Mouse (Mus musculus): ENCODE results near the gene Cryaa. TPM values are rescaled to one million over a fixed set of nuclear protein-coding genes. Genes with fewer than 3 reads are reported as not detected.

Gene Cryaa
- polyA plus RNA-seq (2011; ENCODE audit: insufficient read length, low read depth, missing spikeins): not detected in 2 replicates

DNA sequence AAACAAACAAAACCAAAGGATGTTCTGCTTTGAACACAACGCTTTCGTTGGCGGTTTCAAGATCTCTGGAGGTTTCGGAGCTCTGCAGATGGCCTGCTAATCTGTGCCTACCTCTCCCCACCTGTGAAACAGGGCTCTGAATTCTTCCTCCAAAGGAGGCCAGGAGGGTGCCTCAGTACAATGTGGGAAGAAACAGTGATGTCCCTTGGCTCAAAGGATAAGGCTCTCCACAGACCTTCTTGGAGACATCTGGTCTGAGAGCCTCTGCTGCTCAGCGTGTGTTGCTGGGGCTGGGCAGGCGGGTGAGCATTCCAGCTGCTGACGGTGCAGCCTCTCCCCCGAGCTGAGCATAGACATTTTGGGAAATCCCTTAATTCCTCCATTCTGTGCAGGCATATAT is at the start of gene Cryaa:
TSS of gene Cryaa (plus strand) at position 301 of the 400 bp plus-strand sequence.
- TF ChIP-seq CTCF (IDR thresholded peaks at IDR 0.05; ENCODE audit: borderline replicate concordance, insufficient read depth, low read length): no peak
- TF ChIP-seq POLR2A (IDR thresholded peaks at IDR 0.05; ENCODE audit: low read depth, low read length): no peak
- no peak within 1 kb of the TSS for H3K27ac ChIP-seq (ENCODE audit: insufficient read depth, low read length)
- H3K4me3 ChIP-seq (ENCODE audit: insufficient read depth, low read length): no peak within 1 kb of the TSS
- no peaks in the 10 kb centered on the region for H3K4me1 ChIP-seq (ENCODE audit: control insufficient read depth, insufficient read depth, low read length)

DNA sequence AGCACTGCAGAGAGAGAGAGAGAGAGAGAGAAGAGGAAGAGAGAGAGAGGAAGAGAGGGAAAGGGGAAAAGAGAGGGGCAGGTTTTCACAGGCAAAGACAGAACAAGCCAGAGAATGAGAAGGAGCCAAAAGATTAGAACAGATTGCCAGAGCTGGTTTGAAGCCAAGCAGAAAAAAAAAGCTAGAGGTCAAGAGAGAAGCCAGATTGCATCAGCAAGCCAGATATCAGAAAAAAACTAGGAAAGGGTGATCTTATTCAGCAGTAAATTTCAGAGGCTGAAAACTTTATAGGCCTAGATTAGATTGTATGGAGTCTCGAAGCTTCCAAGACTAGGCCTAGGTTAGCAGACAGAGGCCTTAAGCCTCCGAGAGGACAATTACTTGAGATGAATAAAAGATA is 49.6 kb upstream of the Cryaa start:
- Histone ChIP-seq H3K27ac (ENCODE audit: insufficient read depth, low read length) (no peak overlapping the region), H3K4me3 (ENCODE audit: insufficient read depth, low read length) (no peak overlapping the region), H3K4me1 (ENCODE audit: control insufficient read depth, insufficient read depth, low read length) (no peaks in the 10 kb centered on the region)
- no peak for TF ChIP-seq CTCF (IDR thresholded peaks at IDR 0.05; ENCODE audit: borderline replicate concordance, insufficient read depth, low read length)
- no peak for TF ChIP-seq POLR2A (IDR thresholded peaks at IDR 0.05; ENCODE audit: low read depth, low read length)

DNA sequence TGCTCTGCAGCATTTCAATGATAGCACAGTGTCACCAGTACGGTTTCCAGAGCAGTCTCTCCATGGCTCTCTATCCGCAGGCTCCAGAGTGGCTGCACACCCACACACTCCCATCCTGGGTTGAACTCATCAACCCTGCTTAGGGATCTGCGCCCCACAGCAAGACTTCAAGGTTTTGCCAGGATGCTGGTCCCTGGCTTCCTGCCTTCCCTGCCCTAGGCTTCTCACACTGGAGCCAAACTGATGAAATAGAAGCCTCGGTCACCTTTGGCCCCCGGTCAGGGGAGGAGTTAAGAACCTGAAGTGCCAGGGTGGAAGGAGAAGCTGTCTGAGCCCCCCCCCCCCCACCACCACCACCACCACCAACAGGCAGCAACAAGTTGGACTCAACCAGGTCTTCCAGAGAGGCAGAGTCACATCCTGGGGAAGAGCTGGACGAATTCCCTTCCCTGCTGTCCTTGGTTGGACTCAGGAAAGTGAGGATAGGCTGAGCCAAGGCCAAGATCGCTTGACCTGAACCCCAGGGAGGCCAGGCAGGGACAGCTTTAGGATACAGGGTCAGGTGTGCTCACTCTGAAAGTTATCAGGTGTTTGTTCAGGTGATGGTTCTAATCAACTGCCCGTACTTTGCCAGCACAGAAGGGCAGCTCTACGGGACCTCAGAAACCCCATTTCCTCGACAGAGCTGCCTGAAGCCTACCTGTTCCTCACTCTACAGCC is 46.4 kb upstream of the Cryaa start:
- no peak overlapping the region for H3K4me3 ChIP-seq (ENCODE audit: insufficient read depth, low read length)
- TF ChIP-seq CTCF (IDR thresholded peaks at IDR 0.05; ENCODE audit: borderline replicate concordance, insufficient read depth, low read length) (no peak), POLR2A (IDR thresholded peaks at IDR 0.05; ENCODE audit: low read depth, low read length) (no peak)
- no peaks in the 10 kb centered on the region for H3K4me1 ChIP-seq (ENCODE audit: control insufficient read depth, insufficient read depth, low read length)
- H3K27ac ChIP-seq (ENCODE audit: insufficient read depth, low read length): no peak overlapping the region

DNA sequence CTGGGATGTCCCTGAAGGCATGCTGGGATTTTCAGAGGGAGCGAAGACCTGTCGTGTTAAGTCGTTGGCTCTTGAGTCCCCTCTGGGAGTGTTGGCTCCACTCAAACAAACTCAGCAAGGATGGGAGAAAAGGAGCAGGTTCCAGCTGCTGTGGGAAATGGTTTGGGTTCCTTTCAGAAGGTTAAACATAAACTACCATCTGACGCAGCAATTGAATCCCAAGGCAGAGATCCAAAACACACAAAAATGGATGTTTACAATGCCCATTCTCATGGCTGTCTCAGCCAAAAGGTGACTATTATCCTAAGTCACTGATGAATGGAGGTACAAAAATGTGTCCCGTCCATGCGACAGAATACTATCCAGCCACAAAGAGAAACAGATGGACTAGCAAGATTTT is 44.6 kb upstream of the Cryaa start:
- Histone ChIP-seq H3K4me3 (ENCODE audit: insufficient read depth, low read length) (no peak overlapping the region), H3K27ac (ENCODE audit: insufficient read depth, low read length) (no peak overlapping the region), H3K4me1 (ENCODE audit: control insufficient read depth, insufficient read depth, low read length) (no peaks in the 10 kb centered on the region)
- TF ChIP-seq POLR2A (IDR thresholded peaks at IDR 0.05; ENCODE audit: low read depth, low read length) (no peak), CTCF (IDR thresholded peaks at IDR 0.05; ENCODE audit: borderline replicate concordance, insufficient read depth, low read length) (no peak)

DNA sequence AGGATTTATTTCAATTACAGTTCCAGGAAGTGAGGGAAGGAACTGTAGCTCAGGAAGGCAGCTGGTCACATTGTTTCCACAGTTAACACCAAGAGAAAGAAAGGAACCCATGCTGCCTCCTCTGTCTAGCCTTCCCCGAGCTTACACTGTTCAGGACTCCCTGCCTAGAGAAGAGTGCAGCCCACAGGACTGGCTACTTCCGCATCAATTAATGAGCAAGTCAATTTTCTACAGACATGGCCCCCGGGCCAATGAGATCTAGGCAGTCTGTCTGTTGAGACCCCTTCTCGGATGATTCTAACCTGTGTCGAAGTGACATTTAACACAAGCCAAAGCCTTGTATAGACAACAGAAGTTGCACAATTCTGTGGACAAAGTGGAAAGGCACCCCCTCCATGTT is 42.7 kb upstream of the Cryaa start:
- Histone ChIP-seq H3K27ac (ENCODE audit: insufficient read depth, low read length) (no peak overlapping the region), H3K4me1 (ENCODE audit: control insufficient read depth, insufficient read depth, low read length) (no peaks in the 10 kb centered on the region), H3K4me3 (ENCODE audit: insufficient read depth, low read length) (no peak overlapping the region)
- no peak for TF ChIP-seq POLR2A (IDR thresholded peaks at IDR 0.05; ENCODE audit: low read depth, low read length)
- TF ChIP-seq CTCF (IDR thresholded peaks at IDR 0.05; ENCODE audit: borderline replicate concordance, insufficient read depth, low read length): no peak

DNA sequence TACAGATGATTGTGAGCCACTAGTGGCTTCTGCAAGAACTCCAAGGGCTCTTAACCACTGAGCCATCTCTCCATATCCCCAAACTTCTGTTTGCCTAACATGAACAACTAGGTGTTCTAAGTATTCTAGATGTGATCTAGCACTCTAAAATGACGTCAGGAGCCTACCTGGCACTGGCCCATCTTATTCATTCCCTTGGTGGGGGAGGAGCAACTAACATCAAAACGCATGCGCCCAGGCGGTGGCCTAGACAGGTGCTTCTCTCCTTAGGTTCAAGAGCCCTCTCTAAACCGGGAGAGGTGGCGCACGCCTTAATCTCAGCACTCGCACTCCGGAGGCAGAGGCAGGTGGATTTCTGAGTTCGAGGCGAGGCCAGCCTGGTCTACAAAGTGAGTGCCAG is 41.8 kb upstream of the Cryaa start:
- Histone ChIP-seq H3K4me1 (ENCODE audit: control insufficient read depth, insufficient read depth, low read length) (no peaks in the 10 kb centered on the region), H3K27ac (ENCODE audit: insufficient read depth, low read length) (no peak overlapping the region), H3K4me3 (ENCODE audit: insufficient read depth, low read length) (no peak overlapping the region)
- TF ChIP-seq CTCF (IDR thresholded peaks at IDR 0.05; ENCODE audit: borderline replicate concordance, insufficient read depth, low read length) (no peak), POLR2A (IDR thresholded peaks at IDR 0.05; ENCODE audit: low read depth, low read length) (no peak)

DNA sequence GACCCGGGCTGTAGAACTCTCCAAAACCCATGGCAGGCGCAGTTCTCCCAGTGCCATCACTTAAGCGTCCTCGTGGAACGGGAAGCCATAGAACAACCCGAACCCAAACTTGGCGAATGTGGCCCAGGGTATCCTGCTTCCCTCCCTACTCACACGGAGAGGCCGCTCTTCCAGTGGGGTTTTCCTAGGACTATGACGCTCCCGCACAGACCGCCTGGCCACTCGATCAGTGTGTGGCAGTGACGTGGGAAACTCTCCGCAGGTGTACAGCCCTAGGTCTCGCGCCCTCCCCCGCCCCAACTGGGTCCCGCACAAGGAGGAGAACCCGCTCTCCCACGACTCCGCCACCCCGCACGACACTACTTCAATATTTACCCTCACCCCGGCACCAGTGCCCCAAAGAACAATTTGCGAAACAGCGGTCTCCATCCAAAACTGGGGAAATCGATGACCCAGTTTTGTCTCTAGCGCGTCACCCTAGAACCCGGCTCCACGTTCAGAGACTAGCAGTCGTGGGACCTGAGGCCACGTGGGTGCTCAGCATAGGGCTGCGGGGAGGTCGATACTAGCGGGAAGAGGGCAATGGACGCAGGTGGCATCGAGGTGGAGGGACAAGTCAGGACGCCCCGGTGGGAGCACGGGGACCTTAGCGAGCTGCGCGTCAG is 41.2 kb upstream of the Cryaa start:
- Histone ChIP-seq H3K27ac (ENCODE audit: insufficient read depth, low read length) (no peak overlapping the region), H3K4me3 (ENCODE audit: insufficient read depth, low read length) (peak overlapping the region; percentile 42), H3K4me1 (ENCODE audit: control insufficient read depth, insufficient read depth, low read length) (no peaks in the 10 kb centered on the region)
- TF ChIP-seq CTCF (IDR thresholded peaks at IDR 0.05; ENCODE audit: borderline replicate concordance, insufficient read depth, low read length): no peak
- TF ChIP-seq POLR2A (IDR thresholded peaks at IDR 0.05; ENCODE audit: low read depth, low read length): no peak

DNA sequence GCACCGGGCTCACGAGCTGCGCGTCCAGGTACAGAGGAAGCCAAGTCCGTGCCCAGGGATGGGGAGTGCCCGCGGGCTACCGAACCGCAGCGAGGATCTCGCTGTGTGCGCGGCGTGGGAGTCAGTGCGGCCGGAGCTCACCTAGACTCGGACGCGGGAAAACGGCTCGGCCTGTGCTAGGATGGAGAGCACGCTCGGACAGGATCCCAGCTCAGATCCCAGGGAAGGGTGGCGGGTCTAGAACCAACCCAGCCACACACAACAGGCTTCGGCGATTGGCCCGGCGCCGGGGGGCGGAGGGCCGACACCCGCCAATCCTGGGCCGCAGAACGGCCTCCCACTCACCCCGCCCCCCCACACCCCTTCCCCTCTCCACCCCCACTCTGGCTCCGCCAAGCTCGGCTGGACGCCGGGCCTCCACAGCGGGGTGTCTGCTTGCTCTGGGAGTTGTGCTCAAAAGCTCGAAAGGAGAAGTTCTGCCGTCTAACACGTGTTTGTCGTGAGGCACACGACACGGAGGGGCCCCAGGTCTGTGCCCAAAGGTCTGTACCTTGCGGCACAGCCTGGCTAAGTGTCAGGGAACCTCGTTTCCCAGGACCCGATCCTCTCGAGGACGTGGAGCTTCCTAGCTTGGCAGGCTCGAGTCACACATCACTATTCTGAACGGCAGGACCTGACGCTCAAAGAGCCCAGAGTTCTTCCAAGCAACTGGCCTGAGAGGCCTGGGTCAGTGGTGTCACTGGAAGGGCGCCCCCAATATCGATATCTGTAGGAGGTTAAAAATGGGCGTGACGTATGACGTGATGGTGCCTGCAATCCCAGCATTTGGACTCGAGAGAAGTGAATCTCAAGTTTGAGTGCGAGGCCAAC is 40.4 kb upstream of the Cryaa start, which contains the start of gene Cbs:
TSS of gene Cbs (minus strand) at position 297 of the 870 bp plus-strand sequence.
- Histone ChIP-seq H3K4me3 (ENCODE audit: insufficient read depth, low read length) (peak within 1 kb of the TSS; percentile 42), H3K4me1 (ENCODE audit: control insufficient read depth, insufficient read depth, low read length) (no peaks in the 10 kb centered on the region), H3K27ac (ENCODE audit: insufficient read depth, low read length) (no peak within 1 kb of the TSS)
- TF ChIP-seq CTCF (IDR thresholded peaks at IDR 0.05; ENCODE audit: borderline replicate concordance, insufficient read depth, low read length) (no peak), POLR2A (IDR thresholded peaks at IDR 0.05; ENCODE audit: low read depth, low read length) (peak; percentile 79)

DNA sequence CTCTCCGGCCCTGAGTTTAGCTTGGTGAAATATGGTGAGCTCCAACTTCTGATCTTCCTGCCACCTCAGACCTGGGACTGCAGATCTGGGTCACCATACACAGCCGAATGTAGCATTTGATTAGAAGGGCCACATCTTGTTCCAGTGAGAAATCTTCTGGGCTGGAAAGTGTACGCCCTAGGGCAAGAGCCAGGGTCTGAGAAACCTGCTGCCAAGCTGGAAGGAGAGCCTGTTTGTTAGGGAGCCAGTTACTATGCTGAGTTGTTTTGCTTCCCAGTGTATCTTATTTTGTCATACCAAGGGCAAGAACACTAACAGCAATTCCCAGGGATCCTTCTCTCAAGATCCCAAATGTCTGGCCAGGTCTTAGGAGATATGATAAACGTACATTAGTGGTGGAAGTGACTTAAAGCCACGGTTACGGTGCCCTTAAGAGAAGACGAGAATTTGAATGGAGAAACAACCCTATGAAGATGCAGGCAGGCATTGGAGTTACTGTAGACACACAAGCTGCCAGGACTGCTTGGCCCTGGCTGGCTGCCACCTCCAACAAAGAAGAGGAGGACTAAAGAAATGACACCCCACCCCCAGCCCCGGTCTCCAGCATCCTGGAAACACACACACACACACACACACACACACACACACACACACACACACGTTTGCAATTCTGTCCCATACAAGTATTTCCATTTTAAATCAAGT is 39.6 kb upstream of the Cryaa start:
- TF ChIP-seq POLR2A (IDR thresholded peaks at IDR 0.05; ENCODE audit: low read depth, low read length): no peak
- TF ChIP-seq CTCF (IDR thresholded peaks at IDR 0.05; ENCODE audit: borderline replicate concordance, insufficient read depth, low read length): no peak
- H3K4me3 ChIP-seq (ENCODE audit: insufficient read depth, low read length): no peak overlapping the region
- H3K4me1 ChIP-seq (ENCODE audit: control insufficient read depth, insufficient read depth, low read length): no peaks in the 10 kb centered on the region
- no peak overlapping the region for H3K27ac ChIP-seq (ENCODE audit: insufficient read depth, low read length)
